Mouse (Mus musculus) heart, adult 2 months (tissue): ENCODE measurements around the gene Pygl.

Experiments
- CTCF ChIP-seq: fragments of 200-600 bp; IDR thresholded peaks from 2 replicates; pipeline ENCODE4 v1.8.1; 2022; ENCODE audit warnings: antibody characterized with exemption, mild to moderate bottlenecking, moderate library complexity
- EP300 ChIP-seq: fragments of 200-500 bp; IDR thresholded peaks from 2 replicates; pipeline ENCODE4 v1.6.1; 2011; ENCODE audit warnings: low read depth, low read length, control low read depth; ENCODE audit not compliant: insufficient read depth

DNA sequence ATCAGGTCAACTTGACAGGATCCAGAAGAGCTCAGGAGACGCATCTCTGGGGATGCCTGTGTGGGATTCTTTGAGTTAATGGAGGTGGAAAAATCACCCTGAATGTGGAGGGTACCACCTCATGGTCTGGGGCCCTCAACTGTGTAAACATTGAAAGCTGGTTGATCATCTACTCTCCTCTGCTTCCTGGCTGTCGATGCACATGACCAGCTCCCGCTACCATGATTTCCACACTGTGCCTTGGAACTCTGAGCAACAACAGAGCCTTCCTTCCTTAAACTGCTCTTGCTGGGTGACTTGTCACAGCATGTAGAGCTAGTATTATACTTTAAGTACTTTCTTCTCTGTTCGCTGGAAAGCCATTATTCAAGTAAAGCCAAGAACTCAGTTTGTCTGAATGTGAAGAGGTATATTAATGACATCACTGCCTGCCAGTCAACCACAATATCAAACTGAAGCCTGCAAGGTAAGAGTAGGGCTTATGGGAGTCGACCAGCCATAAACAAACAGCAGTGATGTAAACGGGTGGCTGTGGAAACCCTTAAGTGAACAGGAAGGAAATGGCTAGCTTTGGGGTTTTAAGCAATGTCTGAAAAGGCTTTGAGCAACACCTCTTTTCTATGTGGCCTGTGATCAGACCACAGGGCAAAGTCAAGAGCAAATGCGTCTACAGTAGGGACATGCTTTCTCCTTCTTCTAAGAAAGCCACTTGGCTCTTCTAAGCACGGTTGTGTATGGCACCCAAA, 12.3 kb downstream of the Pygl start:
- TF ChIP-seq CTCF: no peak
- no peak for TF ChIP-seq EP300
